Mouse (Mus musculus): Measurements from ENCODE around the gene Gm21958. TPM values are rescaled to one million over a fixed set of nuclear protein-coding genes. Genes with fewer than 3 reads are reported as not detected.

The Gm21958 gene
- polyA plus RNA-seq, 2 experiments from 2014 or later = 2.0 TPM; not detected in 1

Other genes starting within 250 kb of the Gm21958 start
- gene Supt20, start 21.5 kb downstream of the Gm21958 start, polyA plus RNA-seq (2017; shearing (Covaris generic)) = 100 to 1,000 TPM; 168 to 188 TPM
- gene Exosc8, start 21.0 kb upstream of the Gm21958 start, polyA plus RNA-seq (2017; shearing (Covaris generic)) = 100 to 1,000 TPM; 205 to 218 TPM
- gene Alg5, start 21.2 kb upstream of the Gm21958 start, polyA plus RNA-seq (2017; shearing (Covaris generic)) = 10 to 100 TPM; 76.6 to 88.1 TPM
- gene Smad9, start 41.2 kb upstream of the Gm21958 start, polyA plus RNA-seq (2017; shearing (Covaris generic)) = not detected
- gene Rfxap, start 93.4 kb upstream of the Gm21958 start, polyA plus RNA-seq (2017; shearing (Covaris generic)) = 1 to 10 TPM; 3.9 to 6.9 TPM
- gene Sertm1, start 201.5 kb upstream of the Gm21958 start, polyA plus RNA-seq (2017; shearing (Covaris generic)) = not detected

Measured in activated CD4-positive, CD25-positive, alpha-beta regulatory T cell, adult 4 months (primary cell).